ENCODE assay signal across 20 mouse cellular contexts in the genomic region with DNA sequence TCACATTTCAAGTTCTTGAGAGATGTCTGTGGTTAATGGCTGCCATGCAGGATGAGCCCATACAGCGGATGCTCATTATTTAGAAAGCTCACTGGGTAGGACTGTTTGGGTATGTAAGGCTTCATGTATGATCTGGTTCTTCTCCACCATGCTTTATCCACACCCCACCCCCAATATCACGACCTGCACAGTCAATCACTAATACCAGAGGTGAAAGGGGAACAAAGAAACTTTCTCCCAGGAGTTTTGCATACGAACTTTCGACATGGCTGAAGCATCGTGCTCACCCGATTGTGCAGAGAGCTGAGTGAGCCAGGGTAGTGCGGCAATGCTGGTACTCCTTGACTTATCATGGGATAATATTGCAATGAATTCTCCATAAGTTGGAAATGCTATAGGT.
A peak's percentile ranks its signal among the peaks of the same experiment; 100 is the strongest.
DNase-seq lines count a peak whose midpoint lies in the region; TF ChIP-seq lines count a peak whose summit lies in the region.
"Had no signal": no experiment of that assay in that cellular context is flagged by ENCODE, and none has a peak within 500 bp of the region (broad histone marks: within the 10 kb centered on the region; RNA-seq: fewer than 3 reads in every experiment).

No protein-coding gene starts in this region.

- no peak overlapping the region for H3K9ac ChIP-seq in heart, adult 2 months (ENCODE audit: low read depth, low read length)
- H3K9ac ChIP-seq: forebrain, embryonic 13.5 days; hindbrain, embryonic 13.5 days; intestine, embryonic 15.5 days had no signal

- H3K36me3 ChIP-seq in heart, adult 2 months (ENCODE audit: control insufficient read depth, insufficient read depth, low read length) = no peaks in the 10 kb centered on the region
- H3K36me3 ChIP-seq in splenic B cell, adult 2 months (ENCODE audit: control insufficient read depth, insufficient read depth, low read length, poor library complexity, severe bottlenecking) = no peaks in the 10 kb centered on the region
- H3K36me3 ChIP-seq: forebrain, embryonic 10.5 days; hindbrain, embryonic 10.5 days; hindbrain, embryonic 13.5 days; intestine, embryonic 15.5 days had no signal

- intact Hi-C loops in heart, adult 2 months (cut with DNase I) = no loop called here

- H3K27ac ChIP-seq in heart, adult 2 months = no peak overlapping the region
- H3K27ac ChIP-seq: forebrain, embryonic 10.5 days; forebrain, embryonic 13.5 days; gastrocnemius, adult 2 months; hindbrain, embryonic 10.5 days; hindbrain, embryonic 13.5 days; intestine, embryonic 15.5 days had no signal

- no peak overlapping the region for H3K4me3 ChIP-seq in heart, adult 2 months
- H3K4me3 ChIP-seq: forebrain, embryonic 10.5 days; forebrain, embryonic 13.5 days; gastrocnemius, adult 2 months; hindbrain, embryonic 10.5 days; hindbrain, embryonic 13.5 days; intestine, embryonic 15.5 days had no signal

- 90% methylated on average over 7 of the region's 7 CpGs for WGBS in heart, adult 2 months

- TF ChIP-seq POLR2A in heart, adult 2 months (IDR thresholded peaks at IDR 0.05; ENCODE audit: insufficient read depth, low read depth, low read length) = no peak

- DNase-seq in heart, adult 11 months = peak; percentile 19
- no peak for DNase-seq in heart, adult 2 months
- DNase-seq in spleen, postnatal 36 days (ENCODE audit: low spot score in 2 of 2) = peak; percentile 45 to 54
- no peak for DNase-seq in spleen, adult 18-20 months
- peak; percentile 75 for DNase-seq in splenic B cell, adult 2 months (ENCODE audit: low read depth, low spot score)
- no peak for DNase-seq in kidney, adult 11 months
- DNase-seq: adrenal gland, adult 8-10 months; adrenal gland, postnatal 25 days; cerebellum, adult 11-12 months; cerebellum, adult 8-10 months; cerebellum, postnatal 14 days; gastrocnemius, adult 2 months; gastrocnemius, postnatal 14 days; heart, adult 18-20 months; heart, postnatal 36 days had no signal

- H3K27me3 ChIP-seq in heart, adult 2 months (ENCODE audit: control insufficient read depth, insufficient read depth, low read length) = no peaks in the 10 kb centered on the region
- H3K27me3 ChIP-seq in splenic B cell, adult 2 months (ENCODE audit: control insufficient read depth, insufficient read depth, low read length, poor library complexity, severe bottlenecking) = no peaks in the 10 kb centered on the region
- H3K27me3 ChIP-seq: forebrain, embryonic 13.5 days; hindbrain, embryonic 13.5 days; intestine, embryonic 15.5 days had no signal

- H3K4me1 ChIP-seq in heart, adult 2 months (ENCODE audit: control insufficient read depth, insufficient read depth, low read length) = no peaks in the 10 kb centered on the region
- H3K4me1 ChIP-seq: forebrain, embryonic 10.5 days; forebrain, embryonic 13.5 days; hindbrain, embryonic 10.5 days; hindbrain, embryonic 13.5 days; intestine, embryonic 15.5 days had no signal

- no peaks in the 10 kb centered on the region for H3K79me2 ChIP-seq in heart, adult 2 months (replicated peaks; ENCODE audit: control insufficient read depth, insufficient read depth, low read length)

- no peak for TF ChIP-seq EP300 in heart, adult 2 months (IDR thresholded peaks at IDR 0.05; ENCODE audit: insufficient read depth, low read depth, low read length)

- TF ChIP-seq CTCF in heart, adult 2 months (IDR thresholded peaks at IDR 0.05) = no peak

Comparison
In these comparisons a context has a peak if more than half of its experiments do, and no peak if none do; other contexts are left out.
1. DNase-seq: peak in heart, adult 11 months (single experiment), spleen, postnatal 36 days (2 of 2) and splenic B cell, adult 2 months (single experiment); none in heart, adult 2 months (0 of 2), spleen, adult 18-20 months (0 of 2) and kidney, adult 11 months (single experiment).